Mouse (Mus musculus) heart, embryonic 14.5 days (tissue): Measurements from ENCODE around the gene Slc15a5. TPM values are rescaled to one million over a fixed set of nuclear protein-coding genes. Genes with fewer than 3 reads are reported as not detected.
"Not testable (repeated sequence)": the region's sequence is repeated elsewhere in the genome, so short reads cannot be mapped to it uniquely, and the experiment has no call there.

Experiments used
- ATAC-seq: fragments of 200-750 bp; cut with Nextera tagmentation; 2 replicates; pipeline ENCODE4 v1.8.0; 2017; ENCODE audit warnings: low read depth, moderate TSS enrichment; ENCODE audit not compliant: insufficient number of reproducible peaks, insufficient read depth, low FRiP score
- H3K27ac ChIP-seq, 2 experiments: fragments of 200-500 bp in 1 of 2; fragments of 300-500 bp in 1 of 2; sonication (generic) in 1 of 2; replicated peaks in 1 of 2; 2 replicates each; pipeline ENCODE4 v1.5.1; 2012 to 2014; ENCODE audit warnings: low read depth in 2 of 2, low read length in 2 of 2, control low read depth in 1 of 2, mild to moderate bottlenecking in 1 of 2, mixed read lengths in 1 of 2; ENCODE audit not compliant: control insufficient read depth in 1 of 2, insufficient read depth in 1 of 2
- H3K27me3 ChIP-seq: fragments of 300-500 bp; sonication (generic); 2 replicates; pipeline ENCODE4 v1.6.1; 2014; ENCODE audit warnings: mild to moderate bottlenecking, low read length, control low read depth; ENCODE audit not compliant: control insufficient read depth, insufficient read depth
- H3K36me3 ChIP-seq: fragments of 300-500 bp; sonication (generic); 2 replicates; pipeline ENCODE4 v1.6.1; 2014; ENCODE audit warnings: mild to moderate bottlenecking, control low read depth, low read length, mixed read lengths; ENCODE audit not compliant: control insufficient read depth, insufficient read depth
- H3K4me1 ChIP-seq, 2 experiments: fragments of 200-500 bp in 1 of 2; fragments of 300-500 bp in 1 of 2; sonication (generic) in 1 of 2; 2 replicates each; pipeline ENCODE4 v1.6.1; 2012 to 2014; ENCODE audit warnings: low read length in 2 of 2, control low read depth in 1 of 2, mixed read lengths in 1 of 2; ENCODE audit not compliant: control insufficient read depth in 2 of 2, insufficient read depth in 2 of 2
- H3K4me2 ChIP-seq: fragments of 300-500 bp; sonication (generic); 2 replicates; pipeline ENCODE4 v1.6.1; 2014; ENCODE audit warnings: mild to moderate bottlenecking, low read length
- H3K4me3 ChIP-seq, 2 experiments: fragments of 200-500 bp in 1 of 2; fragments of 300-500 bp in 1 of 2; sonication (generic) in 1 of 2; 2 replicates each; pipeline ENCODE4 v1.5.1; 2012 to 2014; ENCODE audit warnings: low read length in 2 of 2, mild to moderate bottlenecking in 2 of 2, control low read depth in 1 of 2, low read depth in 1 of 2, moderate library complexity in 1 of 2; ENCODE audit not compliant: control insufficient read depth in 1 of 2, insufficient read depth in 1 of 2
- H3K9ac ChIP-seq: fragments of 300-500 bp; sonication (generic); 2 replicates; pipeline ENCODE4 v1.6.1; 2014; ENCODE audit warnings: mild to moderate bottlenecking, low read length
- H3K9me3 ChIP-seq: fragments of 300-500 bp; sonication (generic); 2 replicates; pipeline ENCODE4 v1.6.1; 2016; ENCODE audit warnings: low read length, control low read depth; ENCODE audit not compliant: control insufficient read depth
- whole genome bisulfite sequencing: fragments of 180-500 bp; shearing (Covaris S2); extraction: QIAGEN DNeasy Blood & Tissue Kit; methylation state at CpG from one replicate; pipeline ENCODE4 v1.1.7; 2014; 5-methylcytosine and 5-hydroxymethylcytosine counted together
- polyA plus RNA-seq: library from polyadenylated mRNA; unstranded; fragments of >200 nt; fragmentation: Nextera tagmentation; extraction: Ambion mirVana; gene quantifications from 2 replicates; pipeline ENCODE4 v1.2.1, GENCODE M21; 2014

Gene Slc15a5
- polyA plus RNA-seq, 1 experiment from 2014 or later = 0.41 TPM

- no peak overlapping the region for H3K27ac ChIP-seq
- no peaks in the 10 kb centered on the region for H3K4me1 ChIP-seq
- H3K4me3 ChIP-seq = no peak overlapping the region
- no peaks in the 10 kb centered on the region for H3K27me3 ChIP-seq
- no peak overlapping the region for H3K4me2 ChIP-seq
- H3K36me3 ChIP-seq = no peaks in the 10 kb centered on the region
- 85% methylated on average over 3 of the region's 3 CpGs for WGBS
- H3K9me3 ChIP-seq = no peaks in the 10 kb centered on the region
- no peak overlapping the region for H3K9ac ChIP-seq
- no peak for ATAC-seq
These were observed 15.3 kb upstream of the Slc15a5 start for GRCm38 (mm10) chr6:138095060-138095459.

- Histone ChIP-seq H3K9me3 (no peaks in the 10 kb centered on the region), H3K4me3 (no peak overlapping the region), H3K4me2 (no peak overlapping the region), H3K9ac (no peak overlapping the region), H3K36me3 (no peaks in the 10 kb centered on the region), H3K4me1 (peaks cover 0 to 3% of the 10 kb centered on the region in 2 experiments; a peak in 1 of 4 replicates), H3K27me3 (no peaks in the 10 kb centered on the region), H3K27ac (no peak overlapping the region)
- ATAC-seq = no peak
- 75% methylated on average over 7 of the region's 7 CpGs for WGBS
These were observed 12.7 kb upstream of the Slc15a5 start for GRCm38 (mm10) chr6:138092432-138092831.

- Histone ChIP-seq H3K9ac (no peak overlapping the region), H3K9me3 (no peaks in the 10 kb centered on the region), H3K4me3 (no peak overlapping the region), H3K4me1 (peaks cover 0 to 3% of the 10 kb centered on the region in 2 experiments; a peak in 1 of 4 replicates), H3K36me3 (no peaks in the 10 kb centered on the region), H3K27me3 (no peaks in the 10 kb centered on the region), H3K27ac (no peak overlapping the region), H3K4me2 (no peak overlapping the region)
- ATAC-seq = no peak
- WGBS = 47% methylated on average over 8 of the region's 8 CpGs
These were observed 9.4 kb upstream of the Slc15a5 start for GRCm38 (mm10) chr6:138089084-138089483.

- H3K4me2 ChIP-seq, H3K9ac ChIP-seq, ATAC-seq, H3K4me3 ChIP-seq, H3K4me1 ChIP-seq, H3K36me3 ChIP-seq, H3K27ac ChIP-seq, H3K9me3 ChIP-seq, H3K27me3 ChIP-seq: not testable (repeated sequence)
These were observed 6.7 kb upstream of the Slc15a5 start for GRCm38 (mm10) chr6:138086421-138086820.

- no peaks in the 10 kb centered on the region for H3K36me3 ChIP-seq
- no peak overlapping the region for H3K4me3 ChIP-seq
- no peaks in the 10 kb centered on the region for H3K4me1 ChIP-seq
- H3K27ac ChIP-seq = no peak overlapping the region
- no peak overlapping the region for H3K4me2 ChIP-seq
- ATAC-seq = no peak
- no peaks in the 10 kb centered on the region for H3K9me3 ChIP-seq
- H3K27me3 ChIP-seq = no peaks in the 10 kb centered on the region
- H3K9ac ChIP-seq = no peak overlapping the region
- 89% methylated on average over 6 of the region's 6 CpGs for WGBS
These were observed 1.2 kb upstream of the Slc15a5 start for GRCm38 (mm10) chr6:138080778-138081549.

GRCm38 (mm10) chr6:138077681-138078439 lies 1.9 kb downstream of the Slc15a5 start:
- Histone ChIP-seq H3K4me3 (no peak overlapping the region), H3K9ac (no peak overlapping the region), H3K36me3 (no peaks in the 10 kb centered on the region), H3K27me3 (no peaks in the 10 kb centered on the region), H3K4me1 (no peaks in the 10 kb centered on the region; a peak in 1 of 4 replicates), H3K9me3 (no peaks in the 10 kb centered on the region), H3K4me2 (no peak overlapping the region), H3K27ac (no peak overlapping the region)
- no peak for ATAC-seq
- WGBS = 45% methylated on average over 5 of the region's 5 CpGs

- H3K9me3 ChIP-seq = no peaks in the 10 kb centered on the region
These were observed 4.0 kb downstream of the Slc15a5 start for GRCm38 (mm10) chr6:138075723-138076122.

More at GRCm38 (mm10) chr6:138075723-138076122, 4.0 kb downstream of the Slc15a5 start:
- 97% methylated on average over 1 of the region's 1 CpGs for WGBS
- Histone ChIP-seq H3K27me3 (no peaks in the 10 kb centered on the region), H3K27ac (no peak overlapping the region), H3K4me1 (peaks cover 0 to 3% of the 10 kb centered on the region in 2 experiments; a peak in 1 of 4 replicates), H3K4me3 (no peak overlapping the region), H3K36me3 (no peaks in the 10 kb centered on the region), H3K9ac (no peak overlapping the region), H3K4me2 (no peak overlapping the region)
- ATAC-seq = no peak
